Mouse (Mus musculus): ENCODE data around the gene D430019H16Rik. TPM values are rescaled to one million over a fixed set of nuclear protein-coding genes. Genes with fewer than 3 reads are reported as not detected.

Gene D430019H16Rik
- polyA plus RNA-seq, 1 experiment, result 133 TPM

GRCm38 (mm10) chr12:105539649-105540048, 86.0 kb downstream of the D430019H16Rik start:
- no peak for DNase-seq (ENCODE audit: low read depth)
- no peak for TF ChIP-seq CTCF (IDR thresholded peaks at IDR 0.05; ENCODE audit: borderline replicate concordance, extremely low read depth, insufficient read depth, insufficient read length)
- TF ChIP-seq POLR2A (IDR thresholded peaks at IDR 0.05; ENCODE audit: borderline replicate concordance, extremely low read depth, insufficient read depth, insufficient read length, poor library complexity, severe bottlenecking), result no peak

GRCm38 (mm10) chr12:105541590-105542402, 88.1 kb downstream of the D430019H16Rik start:
- TF ChIP-seq POLR2A (IDR thresholded peaks at IDR 0.05; ENCODE audit: borderline replicate concordance, extremely low read depth, insufficient read depth, insufficient read length, poor library complexity, severe bottlenecking) (no peak), CTCF (IDR thresholded peaks at IDR 0.05; ENCODE audit: borderline replicate concordance, extremely low read depth, insufficient read depth, insufficient read length) (no peak)
- DNase-seq (ENCODE audit: low read depth), result no peak

DNA sequence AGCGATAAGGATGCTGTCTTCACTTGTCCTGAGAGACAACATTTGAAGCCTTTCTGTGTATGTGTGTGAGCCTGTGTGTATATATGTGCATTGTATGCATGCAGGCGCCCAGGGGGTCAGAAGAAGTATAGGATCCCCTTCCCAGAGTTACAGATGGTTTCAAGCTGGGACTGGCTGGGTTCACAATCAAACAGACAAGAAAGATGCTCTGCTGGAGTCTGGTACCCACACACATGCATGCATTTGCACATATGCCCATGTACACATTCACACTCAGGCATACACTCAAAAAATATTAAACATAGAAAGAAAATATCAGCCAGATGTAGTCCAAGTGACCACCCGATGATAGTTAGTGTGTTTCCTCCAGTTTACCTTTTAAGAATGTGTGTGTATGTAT, 88.9 kb downstream of the D430019H16Rik start:
- TF ChIP-seq CTCF (IDR thresholded peaks at IDR 0.05; ENCODE audit: borderline replicate concordance, extremely low read depth, insufficient read depth, insufficient read length) (no peak), POLR2A (IDR thresholded peaks at IDR 0.05; ENCODE audit: borderline replicate concordance, extremely low read depth, insufficient read depth, insufficient read length, poor library complexity, severe bottlenecking) (no peak)
- no peak for DNase-seq (ENCODE audit: low read depth)

Other genes starting within 250 kb of the D430019H16Rik start
- gene Tcl1, start 231.1 kb upstream of the D430019H16Rik start, polyA plus RNA-seq (2012; rRNA removed), result not detected in 2 replicates
- gene Tunar, start 120.0 kb upstream of the D430019H16Rik start, polyA plus RNA-seq (2012; rRNA removed), result 8.5 and 17.5 TPM in 2 replicates
- gene Bdkrb2, start 109.4 kb downstream of the D430019H16Rik start, polyA plus RNA-seq (2012; rRNA removed), result 0.40 and 0.98 TPM in 2 replicates
- gene Bdkrb1, start 149.2 kb downstream of the D430019H16Rik start, polyA plus RNA-seq (2012; rRNA removed), result 0.12 TPM in 1 of 2 replicates, not detected in the other
- 15.9 and 16.2 TPM in 2 replicates for gene Gskip, start 231.0 kb downstream of the D430019H16Rik start, polyA plus RNA-seq (2012; rRNA removed)
- 29.1 and 32.3 TPM in 2 replicates for gene Atg2b, start 231.4 kb downstream of the D430019H16Rik start, polyA plus RNA-seq (2012; rRNA removed)

Data from brain, embryonic 14.5 days (tissue).